Mouse (Mus musculus): ENCODE measurements around the gene Lrrc72.

Gene Lrrc72

DNA sequence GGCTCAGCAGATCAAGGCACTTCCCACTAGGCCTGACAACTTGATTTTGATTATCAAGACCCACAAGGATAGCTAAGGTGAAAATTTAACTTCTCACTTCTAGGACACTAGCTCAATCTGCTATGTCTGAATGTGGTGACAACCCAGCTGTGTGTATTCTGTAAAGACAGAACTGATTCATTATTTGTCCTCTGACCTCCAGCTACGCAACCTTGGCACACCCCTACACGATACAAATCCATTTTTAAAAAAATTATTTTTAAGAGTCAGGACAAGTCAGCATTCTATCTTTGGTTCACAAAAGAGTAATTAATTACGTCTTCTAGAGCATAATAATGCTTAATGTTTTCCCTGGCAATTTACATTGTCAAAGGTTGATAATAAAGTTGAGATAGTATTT, 63.6 kb downstream of the Lrrc72 start:
- no peak for DNase-seq (ENCODE audit: extremely low spot score)

GRCm38 (mm10) chr12:36187081-36187480, 66.1 kb downstream of the Lrrc72 start:
- DNase-seq (ENCODE audit: extremely low spot score) = no peak

- no peak for DNase-seq (ENCODE audit: extremely low spot score)
Observed at GRCm38 (mm10) chr12:36182570-36182969, 70.6 kb downstream of the Lrrc72 start.

DNA sequence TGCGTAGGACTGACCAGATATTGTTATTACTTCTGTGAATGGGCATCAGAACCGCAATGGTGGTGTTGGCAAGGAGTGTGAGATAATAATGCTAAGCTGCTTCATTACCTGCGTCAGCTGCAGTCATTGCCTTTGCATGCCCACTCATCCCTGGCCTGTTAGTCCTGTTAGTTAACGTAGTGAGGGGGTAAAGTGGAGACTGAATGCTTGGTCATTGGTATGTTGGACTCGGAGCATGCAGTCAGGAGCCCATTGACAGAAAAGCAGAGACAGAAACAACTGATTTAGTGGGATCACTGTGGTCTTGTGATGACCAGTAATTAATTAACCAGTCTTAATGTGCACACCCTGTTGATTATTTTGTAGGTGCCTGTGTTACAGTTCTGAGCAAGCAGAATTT, 76.0 kb downstream of the Lrrc72 start:
- DNase-seq (ENCODE audit: extremely low spot score) = no peak

DNA sequence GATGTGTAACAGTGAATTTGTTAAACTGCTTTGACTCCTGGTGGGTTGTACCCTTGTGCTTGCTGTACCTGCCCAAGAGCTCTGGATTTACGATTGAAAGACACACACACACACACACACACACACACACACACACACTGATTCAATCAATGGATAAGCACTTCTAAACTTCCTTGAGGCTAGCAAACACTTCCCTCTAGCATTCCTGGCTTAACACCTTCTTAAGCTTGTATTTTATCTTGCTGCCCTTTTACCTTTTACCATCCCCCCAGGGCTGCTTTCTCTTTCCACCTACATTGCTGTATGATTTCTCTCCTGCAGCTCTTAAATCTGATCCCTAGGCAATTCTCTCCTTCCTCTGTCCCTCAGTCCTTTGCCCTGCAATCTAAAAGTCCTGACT, 87.9 kb downstream of the Lrrc72 start:
- DNase-seq (ENCODE audit: extremely low spot score) = no peak

DNA sequence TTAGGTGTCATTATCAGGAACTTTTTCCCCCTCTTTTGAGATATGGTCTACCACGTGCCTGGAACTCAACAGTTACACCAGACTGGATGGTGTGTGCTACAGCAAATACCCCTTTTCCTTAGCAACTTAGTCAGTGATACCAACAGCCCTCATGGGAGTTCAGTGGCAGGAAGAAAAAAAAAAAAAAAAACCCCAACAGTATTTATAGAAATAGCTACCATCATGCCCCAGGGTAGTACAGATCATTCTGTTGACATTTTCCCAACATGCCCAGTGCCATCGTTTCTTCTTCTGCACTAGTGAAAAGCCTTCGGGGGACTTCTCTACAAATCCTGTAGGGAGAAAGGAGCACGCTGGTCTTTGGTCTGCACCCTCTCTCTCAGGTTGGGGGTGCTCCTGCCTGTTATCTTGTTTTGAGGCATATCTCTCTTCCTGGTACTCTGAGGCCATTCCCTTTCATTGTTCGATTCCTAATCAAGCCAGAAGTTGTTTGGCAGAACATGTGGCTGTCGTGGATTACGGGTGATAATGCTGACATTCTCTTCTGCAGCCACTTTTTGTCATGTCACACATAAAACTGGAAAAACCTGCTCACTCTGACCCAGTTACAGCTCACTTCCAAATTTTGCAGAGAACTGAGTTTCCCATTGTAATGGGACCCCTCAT, 88.9 kb downstream of the Lrrc72 start:
- no peak for DNase-seq (ENCODE audit: extremely low spot score)

Measured in embryo, embryonic 9.5 days (tissue).